Mouse (Mus musculus) brain, embryonic 14.5 days (tissue): ENCODE data around the gene Tfdp2.

Source experiments
- CTCF ChIP-seq: fragments of 200-500 bp; IDR thresholded peaks from 2 replicates; pipeline ENCODE4 v1.5.1; 2012; ENCODE audit warnings: inconsistent platforms, mild to moderate bottlenecking, moderate library complexity, borderline replicate concordance; ENCODE audit not compliant: insufficient read depth, insufficient read length; ENCODE audit errors: extremely low read depth
- POLR2A ChIP-seq: fragments of 200-500 bp; IDR thresholded peaks from 2 replicates; pipeline ENCODE4 v1.6.1; 2012; ENCODE audit warnings: mild to moderate bottlenecking, inconsistent platforms, borderline replicate concordance; ENCODE audit not compliant: poor library complexity, insufficient read depth, insufficient read length, severe bottlenecking; ENCODE audit errors: extremely low read depth

GRCm38 (mm10) chr9:96261101-96261500 is 65.0 kb downstream of the Tfdp2 start:
- TF ChIP-seq CTCF: no peak
- TF ChIP-seq POLR2A: no peak
